Mouse (Mus musculus) limb, embryonic 14.5 days (tissue): ENCODE data around the gene Haus8. TPM values are rescaled to one million over a fixed set of nuclear protein-coding genes. Genes with fewer than 3 reads are reported as not detected.
"Not testable (repeated sequence)": the region's sequence is repeated elsewhere in the genome, so short reads cannot be mapped to it uniquely, and the experiment has no call there.

Experiments used
- ATAC-seq: fragments of 200-750 bp; cut with Nextera tagmentation; 2 replicates; pipeline ENCODE4 v1.8.0; 2017; ENCODE audit warnings: low read depth, moderate number of reproducible peaks, moderate TSS enrichment; ENCODE audit not compliant: low FRiP score
- DNase-seq: peaks from one replicate; pipeline ENCODE4 v3.0.0-alpha.2; 2015; ENCODE audit warnings: low spot score
- H3K27ac ChIP-seq: fragments of 300-500 bp; sonication (generic); replicated peaks from 2 replicates; pipeline ENCODE4 v1.5.1; 2014; ENCODE audit warnings: low read depth, mild to moderate bottlenecking, low read length, moderate library complexity, mixed read lengths
- H3K27me3 ChIP-seq: fragments of 300-500 bp; sonication (generic); 2 replicates; pipeline ENCODE4 v1.6.1; 2014; ENCODE audit warnings: low read length, mixed read lengths; ENCODE audit not compliant: control insufficient read depth, insufficient read depth
- H3K36me3 ChIP-seq: fragments of 300-500 bp; sonication (generic); 2 replicates; pipeline ENCODE4 v1.6.1; 2014; ENCODE audit warnings: mild to moderate bottlenecking, low read length, moderate library complexity, mixed read lengths; ENCODE audit not compliant: control insufficient read depth, insufficient read depth
- H3K4me1 ChIP-seq: fragments of 300-500 bp; sonication (generic); 2 replicates; pipeline ENCODE4 v1.6.1; 2014; ENCODE audit warnings: antibody characterized with exemption, low read length, mixed read lengths; ENCODE audit not compliant: control insufficient read depth, insufficient read depth
- H3K4me2 ChIP-seq: fragments of 300-500 bp; sonication (generic); replicated peaks from 2 replicates; pipeline ENCODE4 v1.6.1; 2014; ENCODE audit warnings: low read depth, mild to moderate bottlenecking, low read length, moderate library complexity; ENCODE audit not compliant: severe bottlenecking
- H3K4me3 ChIP-seq: fragments of 300-500 bp; sonication (generic); replicated peaks from 2 replicates; pipeline ENCODE4 v1.5.1; 2014; ENCODE audit warnings: low read length
- H3K9ac ChIP-seq: fragments of 300-500 bp; sonication (generic); 2 replicates; pipeline ENCODE4 v1.6.1; 2014; ENCODE audit warnings: mild to moderate bottlenecking, low read depth, low read length, moderate library complexity; ENCODE audit not compliant: severe bottlenecking
- H3K9me3 ChIP-seq: fragments of 300-500 bp; sonication (generic); 2 replicates; pipeline ENCODE4 v1.6.1; 2016; ENCODE audit warnings: low read length; ENCODE audit not compliant: control insufficient read depth
- POLR2A ChIP-seq: fragments of 200-500 bp; IDR thresholded peaks from 2 replicates; pipeline ENCODE4 v1.8.0; 2012; ENCODE audit warnings: inconsistent platforms, mild to moderate bottlenecking, moderate library complexity, borderline replicate concordance; ENCODE audit not compliant: insufficient read depth, insufficient read length; ENCODE audit errors: extremely low read depth
- WGBS: fragments of 180-500 bp; shearing (Covaris S2); extraction: QIAGEN DNeasy Blood & Tissue Kit; methylation state at CpG from one replicate; pipeline ENCODE4 v1.1.7; 2014; 5-methylcytosine and 5-hydroxymethylcytosine counted together
- polyA plus RNA-seq, 2 experiments: library from polyadenylated mRNA; depleted of rRNA in 1 of 2; stranded (reverse) in 1 of 2; unstranded in 1 of 2; fragments of >200 nt; fragmentation: Nextera tagmentation in 1 of 2; extraction: Ambion mirVana in 1 of 2; gene quantifications; 2 replicates each; pipeline versions ENCODE4 v1.2.1 to v1.2.3; 2012 to 2014

Haus8 gene
- 21.7 and 30.8 TPM in 2 replicates for polyA plus RNA-seq (2012; rRNA removed)
- polyA plus RNA-seq (2014; fragmentation: Nextera tagmentation; extraction: Ambion mirVana), result 41.9 and 49.7 TPM in 2 replicates

- peaks cover 14% of the 10 kb centered on the region for H3K4me1 ChIP-seq
- no peaks in the 10 kb centered on the region for H3K36me3 ChIP-seq
- peak; percentile 99 for ATAC-seq
- peak within 1 kb of the TSS; percentile 77 for H3K27ac ChIP-seq
- no peaks in the 10 kb centered on the region for H3K27me3 ChIP-seq
- H3K4me2 ChIP-seq, result peak within 1 kb of the TSS; percentile 89
- peak; percentile 99 for DNase-seq
- TF ChIP-seq POLR2A, result peak; percentile 18; the same call in 1 of the 2 replicates
- H3K9me3 ChIP-seq, result no peaks in the 10 kb centered on the region
- peak within 1 kb of the TSS; percentile 75 for H3K4me3 ChIP-seq
- under 1% methylated on average over 78 of the region's 84 CpGs for WGBS
- peak within 1 kb of the TSS; percentile 65 for H3K9ac ChIP-seq
Observed at GRCm38 (mm10) chr8:71272286-71273150, at the start of gene Haus8, which contains the start of gene Myo9b. Gene Haus8 (minus strand): TSS chr8:71272934. Gene Myo9b (plus strand): TSS chr8:71272714.

- not testable (repeated sequence) for ATAC-seq, H3K4me3 ChIP-seq, DNase-seq, H3K4me1 ChIP-seq, H3K9me3 ChIP-seq, H3K27me3 ChIP-seq, H3K4me2 ChIP-seq, H3K27ac ChIP-seq, H3K9ac ChIP-seq
- WGBS, result 96% methylated on average over 2 of the region's 2 CpGs
- H3K36me3 ChIP-seq, result peaks cover 53% of the 10 kb centered on the region
Observed at GRCm38 (mm10) chr8:71319760-71320159, 47.0 kb upstream of the Haus8 start.

GRCm38 (mm10) chr8:71318610-71319009 lies 45.9 kb upstream of the Haus8 start:
- 95% methylated on average over 5 of the region's 5 CpGs for WGBS

GRCm38 (mm10) chr8:71316486-71317031 lies 43.8 kb upstream of the Haus8 start:
- H3K4me1 ChIP-seq, result peaks cover 6% of the 10 kb centered on the region
- no peak for TF ChIP-seq POLR2A
- no peaks in the 10 kb centered on the region for H3K9me3 ChIP-seq
- no peaks in the 10 kb centered on the region for H3K27me3 ChIP-seq
- no peak overlapping the region for H3K9ac ChIP-seq
- no peak overlapping the region for H3K4me2 ChIP-seq
- DNase-seq, result no peak
- no peak overlapping the region for H3K27ac ChIP-seq
- H3K4me3 ChIP-seq, result no peak overlapping the region
- peaks cover 22% of the 10 kb centered on the region for H3K36me3 ChIP-seq
- no peak for ATAC-seq

More at GRCm38 (mm10) chr8:71318610-71319009, 45.9 kb upstream of the Haus8 start:
- ATAC-seq, H3K9me3 ChIP-seq, H3K4me1 ChIP-seq, H3K27ac ChIP-seq, H3K27me3 ChIP-seq, H3K4me2 ChIP-seq, H3K4me3 ChIP-seq, DNase-seq, H3K9ac ChIP-seq: not testable (repeated sequence)
- H3K36me3 ChIP-seq, result peaks cover 41% of the 10 kb centered on the region

- Histone ChIP-seq H3K4me2 (no peak overlapping the region), H3K27ac (no peak overlapping the region), H3K27me3 (no peaks in the 10 kb centered on the region), H3K9ac (no peak overlapping the region), H3K9me3 (no peaks in the 10 kb centered on the region), H3K4me3 (no peak overlapping the region), H3K4me1 (peaks cover 6% of the 10 kb centered on the region), H3K36me3 (peaks cover 20% of the 10 kb centered on the region)
- DNase-seq (no peak), ATAC-seq (no peak)
- no peak for TF ChIP-seq POLR2A
- WGBS, result 88% methylated on average over 5 of the region's 5 CpGs
Observed at GRCm38 (mm10) chr8:71315972-71316371, 43.2 kb upstream of the Haus8 start.
